Mouse (Mus musculus): ENCODE data around the gene Polr1d. TPM values are rescaled to one million over a fixed set of nuclear protein-coding genes. Genes with fewer than 3 reads are reported as not detected.

Gene Polr1d
- polyA plus RNA-seq, 1 experiment from 2014 or later, result 151 TPM

DNA sequence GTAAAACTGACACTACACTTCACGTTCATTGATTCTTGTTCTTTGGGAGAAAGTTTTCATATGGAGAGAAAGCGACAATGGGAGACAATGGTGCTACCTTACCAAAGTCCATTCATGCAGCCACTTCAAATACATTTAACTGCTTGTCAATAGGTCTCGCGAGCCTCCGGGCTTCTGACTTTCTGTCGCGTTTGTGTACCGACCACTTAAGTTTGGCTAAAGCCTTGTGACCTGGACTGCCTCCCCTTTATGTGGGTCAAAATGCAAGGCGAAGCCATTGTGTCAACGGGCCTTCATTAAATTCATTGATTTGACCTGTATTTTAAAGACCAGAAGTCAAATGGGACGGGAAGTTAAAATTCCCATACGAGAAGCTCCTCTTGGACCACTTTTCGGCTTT is 59.1 kb downstream of the Polr1d start:
- H3K9ac ChIP-seq (ENCODE audit: low read depth, low read length), result no peak overlapping the region
- H3K36me3 ChIP-seq (ENCODE audit: control insufficient read depth, insufficient read depth, low read length), result no peaks in the 10 kb centered on the region
- no peak overlapping the region for H3K27ac ChIP-seq (ENCODE audit: low read length)
- WGBS, result 55% methylated on average over 13 of the region's 13 CpGs
- no peak overlapping the region for H3K4me2 ChIP-seq (ENCODE audit: low read depth, low read length)
- ATAC-seq, result no peak
- no peaks in the 10 kb centered on the region for H3K27me3 ChIP-seq (replicated peaks; ENCODE audit: control insufficient read depth, insufficient read depth, low read length)
- H3K9me3 ChIP-seq (ENCODE audit: control insufficient read depth, low read length), result no peaks in the 10 kb centered on the region
- no peaks in the 10 kb centered on the region for H3K4me1 ChIP-seq (ENCODE audit: control insufficient read depth, insufficient read depth, low read length)
- no peak overlapping the region for H3K4me3 ChIP-seq (ENCODE audit: low read length)

DNA sequence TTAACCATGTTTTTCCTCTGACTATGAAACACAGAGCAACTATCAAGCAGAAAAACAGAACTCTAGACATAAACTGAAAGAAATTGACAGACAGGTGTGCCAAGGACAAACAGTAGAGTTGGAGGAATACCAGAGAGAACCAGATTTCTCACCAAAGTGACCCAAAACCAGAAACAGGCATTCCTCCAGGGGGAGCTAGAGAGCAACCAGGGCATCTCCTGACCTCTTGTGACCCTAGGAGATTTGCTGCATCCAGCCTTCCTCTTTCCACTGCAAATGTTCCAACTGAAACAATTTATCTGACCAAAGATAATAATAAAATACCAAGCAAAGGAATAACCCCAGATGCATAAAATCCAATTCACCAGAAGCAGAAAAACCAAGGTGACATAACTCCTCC is 70.5 kb downstream of the Polr1d start:
- ATAC-seq, result no peak
- Histone ChIP-seq H3K27ac (ENCODE audit: low read length) (no peak overlapping the region), H3K36me3 (ENCODE audit: control insufficient read depth, insufficient read depth, low read length) (no peaks in the 10 kb centered on the region), H3K4me3 (ENCODE audit: low read length) (no peak overlapping the region), H3K27me3 (replicated peaks; ENCODE audit: control insufficient read depth, insufficient read depth, low read length) (no peaks in the 10 kb centered on the region), H3K9ac (ENCODE audit: low read depth, low read length) (no peak overlapping the region), H3K9me3 (ENCODE audit: control insufficient read depth, low read length) (0 out of 2 replicates have a peak, but pooled peaks cover 2% of the 10 kb centered on the region), H3K4me1 (ENCODE audit: control insufficient read depth, insufficient read depth, low read length) (no peaks in the 10 kb centered on the region), H3K4me2 (ENCODE audit: low read depth, low read length) (no peak overlapping the region)

DNA sequence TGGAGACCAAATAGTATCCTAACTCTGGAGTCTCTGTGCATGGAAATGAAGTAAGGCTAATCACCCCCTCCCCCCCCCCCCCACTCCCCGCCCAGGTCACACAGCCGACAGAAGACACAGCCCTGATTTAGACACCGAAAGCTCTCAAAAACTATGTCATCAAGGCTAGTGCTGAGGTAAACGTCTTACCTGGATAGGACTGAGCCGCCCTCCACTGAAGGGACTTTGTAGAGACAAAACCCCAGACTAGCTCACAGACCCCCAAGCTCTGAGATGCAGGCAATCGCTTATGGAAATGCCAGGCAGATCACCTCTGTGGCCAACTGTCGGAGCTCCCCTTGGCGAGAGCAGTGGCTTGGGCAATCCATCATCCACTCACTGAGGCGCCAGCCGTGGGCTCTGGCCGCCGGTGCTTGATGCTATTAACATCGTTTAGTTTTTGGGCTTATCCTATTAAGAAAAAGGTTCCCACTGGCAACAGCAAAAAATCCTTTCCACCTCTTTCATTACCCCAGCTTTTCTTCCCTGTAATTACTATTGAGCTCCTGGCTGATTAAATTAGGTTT is 78.0 kb downstream of the Polr1d start:
- Histone ChIP-seq H3K9ac (ENCODE audit: low read depth, low read length) (no peak overlapping the region), H3K4me3 (ENCODE audit: low read length) (no peak overlapping the region), H3K27ac (ENCODE audit: low read length) (no peak overlapping the region), H3K4me2 (ENCODE audit: low read depth, low read length) (no peak overlapping the region), H3K36me3 (ENCODE audit: control insufficient read depth, insufficient read depth, low read length) (no peaks in the 10 kb centered on the region), H3K4me1 (ENCODE audit: control insufficient read depth, insufficient read depth, low read length) (no peaks in the 10 kb centered on the region), H3K9me3 (ENCODE audit: control insufficient read depth, low read length) (no peaks in the 10 kb centered on the region), H3K27me3 (replicated peaks; ENCODE audit: control insufficient read depth, insufficient read depth, low read length) (no peaks in the 10 kb centered on the region)
- 21% methylated on average over 13 of the region's 13 CpGs for whole genome bisulfite sequencing
- no peak for ATAC-seq

DNA sequence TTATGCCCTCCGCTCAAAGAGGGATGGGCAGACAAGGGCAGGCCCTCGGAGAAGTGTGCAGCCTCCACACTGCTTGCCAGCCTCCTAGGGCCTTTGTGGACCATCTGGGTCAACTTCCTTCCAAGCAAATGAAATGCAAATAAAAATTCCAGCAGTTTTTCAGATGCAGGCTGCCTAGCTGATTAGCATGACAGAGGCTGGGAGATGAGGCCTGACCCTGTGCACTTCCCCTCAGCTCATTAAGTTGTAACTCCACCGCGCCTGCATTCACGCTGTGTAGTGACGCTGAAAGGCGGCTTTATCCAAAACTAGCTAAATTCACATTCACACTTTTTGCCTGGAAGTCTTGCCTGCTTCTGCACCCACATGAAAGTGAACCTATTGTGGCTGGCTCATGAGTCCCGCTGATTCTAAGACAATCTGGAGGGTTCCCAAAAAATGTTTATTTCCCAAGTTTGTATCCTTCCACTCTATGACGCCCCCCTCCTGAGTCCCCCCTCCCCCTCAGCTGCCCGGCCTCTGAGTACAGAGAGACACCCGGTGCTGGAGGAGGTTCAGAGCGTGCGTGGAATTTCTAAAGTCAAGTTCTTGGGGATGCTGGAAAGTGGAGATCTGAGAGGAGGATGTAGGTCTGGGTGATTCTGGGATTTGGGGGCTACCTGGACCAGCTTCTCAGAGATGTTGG is 78.7 kb downstream of the Polr1d start:
- WGBS, result 23% methylated on average over 13 of the region's 13 CpGs
- Histone ChIP-seq H3K9ac (ENCODE audit: low read depth, low read length) (no peak overlapping the region), H3K27ac (ENCODE audit: low read length) (no peak overlapping the region), H3K27me3 (replicated peaks; ENCODE audit: control insufficient read depth, insufficient read depth, low read length) (no peaks in the 10 kb centered on the region), H3K4me1 (ENCODE audit: control insufficient read depth, insufficient read depth, low read length) (no peaks in the 10 kb centered on the region), H3K4me2 (ENCODE audit: low read depth, low read length) (no peak overlapping the region), H3K4me3 (ENCODE audit: low read length) (no peak overlapping the region), H3K36me3 (ENCODE audit: control insufficient read depth, insufficient read depth, low read length) (no peaks in the 10 kb centered on the region), H3K9me3 (ENCODE audit: control insufficient read depth, low read length) (no peaks in the 10 kb centered on the region)
- no peak for ATAC-seq

DNA sequence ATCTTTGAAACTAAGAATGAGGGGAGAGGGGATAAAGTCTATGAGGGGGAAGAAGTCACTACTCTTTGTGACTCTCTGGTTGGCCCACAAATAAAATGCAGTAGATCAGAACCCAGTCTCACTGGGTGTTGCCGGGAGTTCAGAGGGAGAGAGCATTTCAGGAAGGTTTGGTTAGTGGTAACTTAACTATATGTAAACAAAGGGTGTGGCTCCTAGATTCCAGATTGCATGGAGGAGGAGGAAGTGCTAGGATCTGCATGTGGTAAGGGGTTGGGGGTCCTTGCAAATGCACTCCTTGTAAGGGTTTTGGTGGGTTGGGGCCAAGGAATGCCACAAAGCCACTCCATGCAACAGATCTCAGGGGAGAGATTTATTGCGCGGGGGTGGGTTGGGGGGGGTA is 79.5 kb downstream of the Polr1d start:
- no peaks in the 10 kb centered on the region for H3K27me3 ChIP-seq (replicated peaks; ENCODE audit: control insufficient read depth, insufficient read depth, low read length)
- WGBS, result 17% methylated on average over 3 of the region's 3 CpGs
- H3K9ac ChIP-seq (ENCODE audit: low read depth, low read length), result no peak overlapping the region
- no peak for ATAC-seq
- no peak overlapping the region for H3K4me3 ChIP-seq (ENCODE audit: low read length)
- H3K4me2 ChIP-seq (ENCODE audit: low read depth, low read length), result no peak overlapping the region
- H3K36me3 ChIP-seq (ENCODE audit: control insufficient read depth, insufficient read depth, low read length), result no peaks in the 10 kb centered on the region
- no peaks in the 10 kb centered on the region for H3K4me1 ChIP-seq (ENCODE audit: control insufficient read depth, insufficient read depth, low read length)
- no peak overlapping the region for H3K27ac ChIP-seq (ENCODE audit: low read length)
- no peaks in the 10 kb centered on the region for H3K9me3 ChIP-seq (ENCODE audit: control insufficient read depth, low read length)

DNA sequence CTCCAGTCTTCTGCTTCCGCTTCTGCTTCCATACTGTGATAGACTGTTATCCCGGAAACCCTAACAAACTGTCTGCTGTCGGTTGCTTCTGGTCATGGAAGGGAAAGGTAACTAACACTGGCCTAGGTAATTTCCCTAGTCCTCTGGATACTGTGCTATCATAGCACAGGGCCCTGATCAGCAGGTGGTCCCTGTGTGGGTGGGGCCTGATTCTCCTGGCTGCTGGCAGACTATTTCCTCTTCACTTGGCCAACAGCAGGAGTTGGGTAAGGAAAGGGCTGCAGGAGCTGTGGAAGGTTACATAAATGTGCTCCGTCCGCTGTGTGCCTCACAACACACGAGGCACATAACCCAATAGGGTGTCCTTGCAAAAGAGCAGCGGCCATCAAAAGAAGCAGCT is 80.6 kb downstream of the Polr1d start:
- H3K4me3 ChIP-seq (ENCODE audit: low read length), result no peak overlapping the region
- H3K27ac ChIP-seq (ENCODE audit: low read length), result no peak overlapping the region
- ATAC-seq, result no peak
- H3K9ac ChIP-seq (ENCODE audit: low read depth, low read length), result no peak overlapping the region
- no peaks in the 10 kb centered on the region for H3K36me3 ChIP-seq (ENCODE audit: control insufficient read depth, insufficient read depth, low read length)
- H3K27me3 ChIP-seq (replicated peaks; ENCODE audit: control insufficient read depth, insufficient read depth, low read length), result no peaks in the 10 kb centered on the region
- WGBS, result 70% methylated on average over 7 of the region's 7 CpGs
- H3K4me2 ChIP-seq (ENCODE audit: low read depth, low read length), result no peak overlapping the region
- H3K4me1 ChIP-seq (ENCODE audit: control insufficient read depth, insufficient read depth, low read length), result no peaks in the 10 kb centered on the region
- no peaks in the 10 kb centered on the region for H3K9me3 ChIP-seq (ENCODE audit: control insufficient read depth, low read length)

GRCm38 (mm10) chr5:147159320-147159719 is 82.5 kb downstream of the Polr1d start:
- H3K27me3 ChIP-seq (replicated peaks; ENCODE audit: control insufficient read depth, insufficient read depth, low read length), result no peaks in the 10 kb centered on the region
- H3K4me1 ChIP-seq (ENCODE audit: control insufficient read depth, insufficient read depth, low read length), result no peaks in the 10 kb centered on the region
- no peaks in the 10 kb centered on the region for H3K9me3 ChIP-seq (ENCODE audit: control insufficient read depth, low read length)
- H3K36me3 ChIP-seq (ENCODE audit: control insufficient read depth, insufficient read depth, low read length), result no peaks in the 10 kb centered on the region
- WGBS, result 83% methylated on average over 6 of the region's 6 CpGs
- H3K9ac ChIP-seq (ENCODE audit: low read depth, low read length), result no peak overlapping the region
- no peak overlapping the region for H3K27ac ChIP-seq (ENCODE audit: low read length)
- no peak overlapping the region for H3K4me2 ChIP-seq (ENCODE audit: low read depth, low read length)
- ATAC-seq, result no peak
- no peak overlapping the region for H3K4me3 ChIP-seq (ENCODE audit: low read length)

DNA sequence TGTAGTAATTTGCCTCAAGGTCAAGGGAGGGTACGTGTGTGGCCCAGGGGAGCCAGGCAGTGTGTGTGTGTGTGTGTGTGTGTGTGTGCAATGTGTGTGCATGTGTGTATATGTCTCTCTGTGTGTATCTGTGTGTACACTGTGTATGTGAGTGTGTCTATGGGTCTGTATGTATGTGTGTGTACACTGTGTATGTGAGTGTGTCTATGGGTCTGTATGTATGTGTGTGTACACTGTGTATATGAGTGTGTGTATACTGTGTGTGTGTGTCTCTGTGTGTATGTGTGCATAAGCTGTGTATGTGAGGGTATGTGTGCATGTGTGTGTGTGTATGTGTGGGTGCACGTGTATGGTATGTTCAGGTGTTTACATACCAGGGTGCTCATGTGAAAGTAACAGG is 82.9 kb downstream of the Polr1d start:
- Histone ChIP-seq H3K27ac (ENCODE audit: low read length) (no peak overlapping the region), H3K9ac (ENCODE audit: low read depth, low read length) (no peak overlapping the region), H3K4me1 (ENCODE audit: control insufficient read depth, insufficient read depth, low read length) (no peaks in the 10 kb centered on the region), H3K4me2 (ENCODE audit: low read depth, low read length) (no peak overlapping the region), H3K36me3 (ENCODE audit: control insufficient read depth, insufficient read depth, low read length) (no peaks in the 10 kb centered on the region), H3K27me3 (replicated peaks; ENCODE audit: control insufficient read depth, insufficient read depth, low read length) (no peaks in the 10 kb centered on the region), H3K4me3 (ENCODE audit: low read length) (no peak overlapping the region), H3K9me3 (ENCODE audit: control insufficient read depth, low read length) (no peaks in the 10 kb centered on the region)
- no peak for ATAC-seq
- 78% methylated on average over 2 of the region's 2 CpGs for WGBS
